Mouse (Mus musculus) kidney, postnatal 4 days (tissue): ENCODE data around the gene Dolpp1.
A peak's percentile ranks its signal among the peaks of the same experiment; 100 is the strongest.
"Not testable (repeated sequence)": the region's sequence is repeated elsewhere in the genome, so short reads cannot be mapped to it uniquely, and the experiment has no call there.

Source experiments
- DNase-seq, 2 experiments: peaks; one replicate each; pipeline ENCODE4 v3.0.0; 2021; ENCODE audit warnings: mixed read lengths in 2 of 2

Gene Dolpp1

DNA sequence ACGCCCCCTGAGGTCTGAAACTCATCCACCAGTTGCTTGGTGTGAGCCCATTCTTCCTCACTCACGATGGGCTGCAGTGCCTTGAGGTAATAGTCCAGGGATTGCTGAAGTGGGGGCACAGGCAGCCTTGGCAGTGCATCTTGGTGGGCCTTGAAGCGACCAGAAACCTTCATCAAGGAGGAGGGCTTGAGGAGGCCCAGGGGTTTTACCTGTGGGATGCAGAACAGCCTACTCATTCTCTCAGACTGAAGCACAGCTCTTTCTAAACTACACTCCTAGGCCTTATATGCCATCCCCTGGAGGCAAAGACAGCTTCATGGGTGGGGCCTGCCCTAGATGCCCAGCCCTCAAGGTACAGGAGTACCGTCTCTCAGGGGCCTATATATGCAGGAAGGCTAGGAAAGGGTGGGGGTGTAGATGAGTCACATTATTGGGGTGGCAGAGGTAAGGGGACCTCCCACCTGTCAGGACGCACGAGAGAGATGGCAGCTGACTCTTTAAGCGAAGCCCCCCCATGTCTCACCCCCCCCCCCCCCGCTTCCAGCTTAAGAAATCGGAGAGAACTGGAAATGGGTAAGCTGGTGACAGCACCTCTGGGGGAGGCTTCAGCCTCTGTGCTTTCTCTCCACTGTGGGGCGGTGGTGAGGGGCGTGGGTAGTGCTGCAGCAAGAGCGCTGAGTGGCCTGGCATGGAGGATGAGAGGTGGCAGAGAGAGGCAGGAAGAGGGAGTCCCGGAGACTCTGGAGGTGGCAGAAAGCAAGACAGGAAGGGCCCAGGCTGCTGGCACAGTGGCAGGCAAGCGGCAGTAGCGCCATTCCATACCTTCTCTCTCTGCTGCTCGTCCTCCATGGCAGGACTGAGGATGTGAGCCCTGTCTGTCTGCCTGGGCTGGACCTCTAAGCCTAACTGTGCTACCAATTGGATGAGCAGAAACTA lies 21.3 kb downstream of the Dolpp1 start:
- DNase-seq, result no peak

DNA sequence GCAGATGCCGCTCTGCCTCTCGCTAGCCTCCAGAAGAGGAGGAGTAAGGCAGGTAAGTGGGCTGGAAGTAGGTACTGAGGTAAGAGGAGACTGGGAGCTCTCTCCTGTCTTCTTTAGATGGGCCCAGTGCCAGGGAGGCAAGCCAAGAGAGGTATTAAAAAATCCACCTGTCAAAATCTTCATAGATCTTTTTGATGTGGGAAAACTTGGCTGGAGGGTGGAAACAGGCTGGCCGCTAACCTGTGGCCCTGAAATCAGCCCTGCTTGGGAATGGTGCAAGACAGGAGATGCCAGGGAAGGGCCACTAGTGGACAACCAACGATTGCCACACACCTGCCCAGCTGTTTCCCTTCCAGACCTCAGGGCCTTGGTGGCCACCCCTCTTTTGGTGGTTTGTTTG lies 22.0 kb downstream of the Dolpp1 start:
- no peak for DNase-seq

DNA sequence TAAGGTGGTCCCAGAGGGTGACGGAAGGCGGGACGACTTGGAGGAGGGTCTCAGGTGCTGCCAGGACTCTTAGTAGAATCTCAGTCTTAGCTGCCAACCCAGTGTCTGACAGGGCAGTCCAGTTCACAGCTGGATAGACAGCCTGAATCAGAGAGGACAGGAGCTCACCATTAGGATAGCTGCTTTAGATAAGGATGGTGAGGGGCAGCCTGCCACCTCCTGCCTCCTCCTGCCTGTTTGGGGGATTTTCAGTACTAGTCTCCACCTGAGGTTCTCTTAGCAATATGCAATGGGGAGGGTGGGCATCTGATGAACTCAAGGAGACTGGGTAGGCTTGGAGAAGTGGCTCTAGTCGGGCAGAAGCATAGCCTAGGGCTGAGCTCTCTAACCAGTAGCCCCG lies 22.6 kb downstream of the Dolpp1 start:
- DNase-seq, result no peak

DNA sequence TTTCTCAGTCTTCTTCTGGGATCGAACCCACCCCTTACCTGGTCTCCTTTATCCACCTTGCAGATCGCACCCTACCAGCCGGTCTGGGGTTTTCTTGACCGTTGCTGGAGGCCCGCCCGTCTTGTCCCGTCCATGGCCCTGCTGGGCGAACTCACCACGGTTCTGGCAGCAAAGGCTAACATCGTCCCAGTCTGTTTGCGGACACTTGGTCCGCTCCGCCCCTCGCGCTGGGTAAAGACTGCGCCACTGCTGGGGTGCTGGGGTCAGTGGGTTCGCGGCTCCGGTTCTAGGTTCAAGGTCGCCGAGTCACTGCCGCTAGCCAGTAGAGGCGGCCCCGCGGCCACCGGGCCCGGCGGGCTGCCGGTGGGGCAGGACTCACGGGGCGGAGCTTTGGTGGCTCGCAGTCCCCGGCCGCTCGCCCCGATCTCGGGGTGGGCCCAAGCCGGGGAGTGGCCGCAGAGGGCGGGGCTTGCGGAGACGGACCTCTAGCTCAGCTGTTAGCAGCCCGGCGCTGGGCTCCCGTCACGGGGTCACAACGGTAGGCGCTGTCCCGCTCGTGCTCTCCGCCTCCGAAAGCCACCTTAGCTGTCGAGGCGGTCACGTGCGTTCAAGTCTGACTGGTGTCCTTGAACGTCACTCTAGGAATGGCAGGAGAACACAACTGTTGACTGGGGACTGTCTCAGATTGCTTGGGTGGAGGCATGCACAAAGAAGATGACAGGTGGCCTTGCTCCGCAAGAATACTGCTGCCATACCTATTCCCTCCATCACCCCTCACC lies 23.3 kb downstream of the Dolpp1 start, which contains the start of gene Crat:
Gene Crat (minus strand): TSS at position 657 of the 779 bp plus-strand sequence.
- peak; percentile 93 to 96 for DNase-seq

DNA sequence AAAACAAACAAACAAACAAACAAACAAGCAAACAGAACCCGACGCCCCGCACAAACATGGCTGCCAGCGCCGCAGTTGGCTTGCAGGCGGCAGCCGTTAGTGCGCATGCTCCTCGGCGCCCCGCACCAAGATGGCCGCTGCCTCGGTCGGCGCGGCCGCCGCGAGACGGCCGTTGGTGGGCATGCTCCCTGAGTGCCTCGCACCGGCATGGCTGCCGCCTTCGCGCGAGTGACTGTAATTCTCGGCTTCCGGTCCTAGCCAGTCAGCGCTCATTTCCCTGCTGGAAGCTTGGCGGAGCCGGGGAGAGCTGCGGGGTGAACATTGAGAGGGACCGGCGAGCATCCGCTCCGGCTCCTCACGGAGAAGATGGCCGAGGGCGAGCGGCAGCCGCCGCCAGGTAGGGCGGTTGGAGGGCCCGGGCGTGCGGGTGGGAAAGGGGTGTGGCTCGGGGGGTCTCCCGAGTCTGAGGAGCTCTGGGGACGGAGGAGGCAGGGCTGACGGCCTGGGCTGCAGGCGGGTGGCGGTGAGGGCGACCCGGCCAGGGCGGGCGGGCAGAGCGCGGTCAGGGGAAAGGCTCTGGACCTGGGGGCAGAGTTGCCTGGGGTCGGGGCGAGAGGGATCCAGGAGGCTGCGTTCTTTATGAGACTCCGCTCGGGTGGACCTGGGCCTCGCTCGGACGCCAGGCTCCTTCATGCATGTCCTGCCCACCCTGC lies 24.0 kb downstream of the Dolpp1 start, which contains the start of gene Ptpa:
Gene Ptpa (plus strand): TSS at position 104 of the 713 bp plus-strand sequence.
- peak; percentile 96 to 98 for DNase-seq

DNA sequence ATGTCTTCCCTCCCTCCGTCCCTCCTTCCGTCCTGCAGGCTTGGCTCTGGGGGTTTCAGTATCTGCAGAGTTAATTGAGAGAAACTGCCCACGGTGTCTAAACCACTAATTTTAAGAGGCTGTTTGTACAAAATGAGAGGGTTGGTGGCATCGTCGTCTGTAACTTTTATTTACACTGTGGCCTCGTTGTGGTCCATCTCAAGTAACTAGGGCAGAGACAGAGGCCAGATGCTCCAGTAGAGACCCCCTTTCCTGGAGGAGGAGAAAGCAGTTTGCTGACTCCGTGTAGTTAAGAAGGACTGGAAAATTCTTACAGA lies 24.6 kb downstream of the Dolpp1 start:
- DNase-seq, result no peak

DNA sequence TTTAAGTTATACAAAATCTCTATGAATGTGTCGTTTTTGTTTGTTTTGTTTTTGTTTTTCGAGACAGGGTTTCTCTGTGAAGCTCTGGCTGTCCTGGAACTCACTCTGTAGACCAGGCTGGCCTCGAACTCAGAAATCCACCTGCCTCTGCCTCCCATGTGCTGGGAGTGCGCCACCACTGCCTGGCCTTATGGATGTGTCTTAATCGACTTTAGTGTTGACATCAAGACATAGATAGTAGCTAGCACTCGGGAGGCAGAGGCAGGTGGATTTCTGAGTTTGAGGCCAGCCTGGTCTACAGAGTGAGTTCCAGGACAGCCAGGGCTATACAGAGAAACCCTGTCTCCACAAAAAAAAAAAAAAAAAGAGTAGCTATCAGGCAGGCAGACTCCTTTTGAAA lies 25.1 kb downstream of the Dolpp1 start:
- DNase-seq, result not testable (repeated sequence)

DNA sequence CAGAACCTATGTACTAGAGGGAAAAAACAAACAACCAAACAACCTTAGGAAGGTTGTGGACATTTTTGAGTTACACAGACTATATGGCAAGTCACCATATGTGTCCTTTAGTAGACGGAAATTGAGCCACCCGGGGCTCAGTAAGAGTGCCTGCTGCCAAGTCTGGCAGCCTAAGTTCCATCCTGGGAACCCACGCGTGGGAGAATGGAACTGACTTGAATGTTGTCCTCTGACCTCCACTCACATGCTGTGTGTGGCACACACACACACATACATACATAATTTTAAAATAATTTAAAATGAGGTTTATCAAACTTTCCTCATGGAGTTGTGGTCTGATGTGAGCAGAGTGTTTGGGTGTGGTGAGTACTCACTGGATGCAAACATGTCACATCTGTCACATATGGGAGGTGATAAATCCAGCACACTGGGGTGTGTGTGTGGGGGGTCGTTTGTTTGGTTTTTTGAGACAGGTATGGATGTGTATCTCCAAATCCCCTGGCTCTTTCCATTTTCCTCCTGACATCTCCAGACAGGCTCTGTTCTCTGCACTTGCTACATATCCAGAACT lies 25.6 kb downstream of the Dolpp1 start:
- no peak for DNase-seq

DNA sequence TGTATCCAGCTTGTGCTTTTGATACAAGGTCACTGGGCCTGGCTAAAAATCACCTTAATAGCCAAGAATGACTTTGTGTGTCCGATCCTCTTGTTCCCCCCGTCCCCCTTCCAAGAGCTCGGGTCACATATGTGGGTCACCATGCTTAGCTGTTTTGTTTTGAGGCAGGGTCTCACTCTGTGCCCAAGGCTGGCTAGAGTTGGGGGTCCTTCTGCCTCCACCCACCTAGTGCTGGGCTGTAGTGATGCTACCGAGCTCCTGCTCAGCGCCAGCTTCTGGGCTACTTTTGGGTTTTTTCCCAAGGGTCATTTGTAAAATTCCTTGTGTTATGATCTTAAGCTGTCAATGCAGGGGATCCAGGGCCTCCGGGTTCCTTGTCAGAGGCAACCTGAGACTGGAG lies 26.2 kb downstream of the Dolpp1 start:
- no peak for DNase-seq

DNA sequence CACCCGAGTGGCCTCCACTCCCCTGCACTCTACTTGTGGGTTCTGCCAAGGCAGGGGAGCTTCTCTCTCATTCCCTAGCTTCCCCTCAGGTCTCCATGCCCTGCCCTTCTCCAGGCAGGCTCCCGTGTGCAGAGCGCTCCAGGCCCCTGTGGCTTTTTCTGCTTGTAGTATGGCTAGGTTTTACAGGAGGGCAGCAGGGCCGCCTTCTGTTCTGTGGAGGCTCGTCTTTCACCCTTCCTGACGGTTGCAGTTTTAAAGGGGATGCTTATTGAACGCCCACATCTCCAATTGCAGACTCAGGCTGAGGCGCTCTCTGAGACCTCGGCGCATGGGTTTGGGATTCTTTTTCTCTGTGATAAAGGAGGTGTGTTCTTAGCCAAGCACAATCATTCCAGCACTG lies 27.1 kb downstream of the Dolpp1 start:
- DNase-seq, result peak in 1 of 2 experiments; percentile 22

DNA sequence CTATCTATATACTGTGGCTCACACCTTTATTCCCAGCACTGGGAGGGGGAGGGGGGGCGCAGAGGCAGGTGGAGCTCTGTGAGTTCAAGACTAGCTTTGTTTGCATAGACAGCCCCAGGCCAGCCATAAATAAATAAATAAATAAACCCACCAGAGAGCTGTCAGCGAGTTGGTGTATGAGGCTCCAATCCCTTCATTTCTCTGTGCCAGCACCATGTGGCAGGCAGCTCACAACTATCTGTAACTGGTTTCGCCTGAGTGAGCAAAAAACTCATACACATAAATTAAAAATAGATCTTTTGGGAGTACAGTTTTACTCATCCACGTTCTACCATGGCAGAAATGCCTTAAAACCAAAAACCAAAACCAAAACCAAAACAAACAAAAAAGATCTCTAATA lies 29.4 kb downstream of the Dolpp1 start:
- DNase-seq, result no peak

DNA sequence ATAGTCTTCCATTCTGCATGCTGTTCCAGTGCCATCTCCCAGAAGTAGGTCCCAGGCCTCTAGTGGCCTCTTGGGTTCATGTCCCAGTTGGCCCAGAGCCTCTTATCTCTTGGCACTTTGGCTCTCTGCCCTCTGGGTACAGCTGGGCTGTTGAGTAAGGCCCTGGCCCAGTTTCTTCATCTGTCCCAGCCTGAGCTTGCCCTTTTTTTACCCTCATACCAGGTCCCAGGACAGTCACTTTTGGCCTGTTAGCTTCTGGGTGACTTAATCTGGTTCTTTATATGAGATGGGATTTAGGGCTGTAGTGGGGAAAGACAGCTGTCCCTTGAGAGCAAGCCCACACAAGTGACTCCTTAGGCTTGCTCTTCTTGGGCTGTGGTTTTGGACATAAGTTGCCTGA lies 37.1 kb downstream of the Dolpp1 start:
- no peak for DNase-seq

DNA sequence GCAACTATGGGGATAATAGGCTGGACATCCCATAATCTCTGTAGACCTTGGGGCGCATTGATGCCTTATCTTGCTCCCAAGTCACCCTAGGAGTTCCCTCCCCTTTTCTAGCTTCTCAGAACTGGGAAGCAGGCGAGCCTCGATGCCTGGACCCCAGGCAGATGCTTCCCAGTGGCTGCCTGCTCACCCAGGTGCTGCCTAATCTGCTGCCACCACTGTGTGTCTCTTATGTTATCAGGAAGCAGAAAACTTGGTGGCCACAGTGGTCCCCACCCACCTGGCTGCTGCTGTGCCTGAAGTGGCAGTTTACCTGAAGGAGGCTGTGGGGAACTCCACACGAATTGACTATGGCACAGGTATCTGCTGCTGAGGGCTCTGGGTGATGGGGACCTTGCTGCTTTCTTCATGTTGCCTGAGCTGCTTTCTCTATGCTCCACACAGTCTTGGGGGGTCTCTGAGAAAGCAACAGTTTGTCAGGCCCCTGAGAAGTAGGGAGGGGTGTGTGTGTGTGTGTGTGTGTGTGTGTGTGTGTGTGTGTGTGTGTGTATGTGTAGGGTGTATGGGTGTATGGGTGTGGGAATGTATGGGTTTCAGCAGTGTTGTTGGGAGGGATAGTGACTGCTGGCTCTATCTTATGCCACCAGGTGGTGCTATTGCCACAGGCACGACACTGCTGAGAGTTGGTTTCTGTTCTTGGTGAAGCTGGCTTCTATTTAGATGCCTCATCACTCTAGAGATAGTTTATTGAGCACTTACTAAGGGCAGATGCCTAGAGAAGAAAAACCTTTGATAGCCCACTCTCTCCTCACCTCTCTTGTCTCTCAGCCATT lies 43.5 kb downstream of the Dolpp1 start:
- peak; percentile 80 to 85 for DNase-seq

DNA sequence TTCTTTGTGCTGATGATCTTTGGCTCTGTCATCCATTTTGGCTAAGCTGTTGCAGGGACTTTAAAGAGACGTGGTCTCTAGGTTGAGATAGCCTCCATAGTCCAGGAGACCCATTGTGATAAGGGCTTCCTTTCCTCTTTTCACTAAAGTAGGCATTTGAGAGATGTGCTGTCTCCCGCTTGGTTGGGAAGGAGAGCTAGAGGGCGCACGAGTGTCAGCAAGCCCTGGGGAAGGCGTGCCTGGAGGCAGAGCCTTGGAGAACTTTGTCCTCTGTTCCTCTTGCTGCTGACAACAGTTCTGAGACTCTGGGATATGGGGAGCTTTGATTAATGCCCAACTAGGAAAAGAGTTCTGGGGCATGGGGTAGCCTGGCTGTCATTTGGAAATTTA lies 44.1 kb downstream of the Dolpp1 start:
- DNase-seq, result peak; percentile 75 to 84

DNA sequence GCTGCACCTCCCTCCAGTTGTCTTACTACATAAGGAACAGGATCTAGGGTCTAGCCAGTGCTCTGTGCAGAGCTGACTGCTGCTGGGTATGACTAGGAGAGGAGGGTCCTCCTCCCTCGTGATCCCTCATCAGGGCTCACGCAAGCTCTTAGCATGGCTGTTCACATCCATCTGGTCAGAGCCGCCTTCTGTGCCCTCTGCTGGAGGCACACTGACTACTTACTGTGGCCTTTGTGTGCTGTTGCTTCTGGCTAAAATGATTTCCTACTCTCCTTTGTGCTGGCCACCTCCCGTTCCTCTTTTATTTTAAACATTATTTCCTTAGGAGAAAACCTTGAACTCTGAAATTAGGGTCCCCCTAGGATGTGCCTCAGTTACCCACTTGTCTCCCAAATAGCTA lies 44.8 kb downstream of the Dolpp1 start:
- DNase-seq, result no peak

DNA sequence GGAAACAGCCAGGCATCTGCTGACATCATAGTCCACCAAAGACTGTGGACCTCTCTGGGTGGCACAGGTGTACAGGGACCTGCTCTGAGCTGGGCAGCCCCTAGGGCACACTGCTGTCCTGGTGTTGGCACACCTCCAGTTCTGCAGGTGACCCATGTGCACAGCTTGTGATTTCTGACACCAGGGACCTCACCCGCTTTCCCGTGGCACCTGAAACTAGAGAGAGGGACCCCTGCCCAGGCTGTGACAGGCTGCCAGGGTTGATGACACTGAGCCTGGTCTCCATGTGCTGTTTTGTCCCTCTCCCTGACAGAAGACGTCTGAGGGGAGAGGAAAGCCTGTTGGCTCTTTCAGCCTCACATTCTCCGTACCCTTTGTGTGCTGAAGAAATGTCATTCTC lies 45.7 kb downstream of the Dolpp1 start:
- DNase-seq, result no peak

DNA sequence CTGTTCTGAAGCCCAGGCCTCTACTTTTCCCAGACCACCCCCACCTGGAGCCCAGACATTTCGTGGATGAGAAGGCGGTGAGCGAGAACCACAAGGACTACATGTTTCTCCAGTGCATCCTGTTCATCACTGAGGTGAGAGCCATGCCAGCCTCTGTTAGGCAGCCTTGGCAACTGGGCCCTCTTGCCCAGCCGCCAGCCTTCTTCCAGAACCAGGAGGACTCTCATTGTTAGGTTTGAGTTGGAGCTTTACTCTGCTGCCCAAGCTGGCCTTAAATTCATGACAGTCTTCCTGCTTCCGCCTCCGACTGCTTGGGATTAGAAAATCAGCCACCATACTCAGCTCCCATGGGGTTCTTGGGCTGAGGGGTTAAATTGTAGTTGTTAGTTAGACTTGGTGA lies 47.6 kb downstream of the Dolpp1 start:
- no peak for DNase-seq

DNA sequence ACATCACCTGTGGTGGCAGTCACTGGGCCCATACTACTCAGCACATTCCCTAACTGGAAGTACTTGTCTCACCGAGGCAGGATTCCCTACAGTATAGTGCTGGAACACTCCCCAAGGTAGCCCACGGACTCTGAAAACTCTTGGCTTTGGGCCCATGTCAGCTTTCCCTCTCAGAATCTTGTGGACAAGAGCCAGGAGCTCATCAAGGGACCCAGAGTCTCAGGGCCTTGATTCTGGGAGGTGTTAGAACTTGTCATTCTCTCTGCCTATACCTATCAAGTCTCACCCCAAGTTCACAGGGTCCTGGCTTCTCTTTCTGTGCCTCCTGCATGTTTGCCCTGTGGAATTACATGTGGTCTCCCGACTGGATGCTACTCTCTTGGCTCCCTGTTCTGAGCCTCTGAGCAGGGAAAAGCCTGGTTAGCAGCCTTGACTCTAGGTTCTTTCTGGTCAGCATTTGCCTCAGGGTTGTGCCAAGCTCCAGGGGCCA lies 48.2 kb downstream of the Dolpp1 start:
- DNase-seq, result peak in 1 of 2 experiments; percentile 47

DNA sequence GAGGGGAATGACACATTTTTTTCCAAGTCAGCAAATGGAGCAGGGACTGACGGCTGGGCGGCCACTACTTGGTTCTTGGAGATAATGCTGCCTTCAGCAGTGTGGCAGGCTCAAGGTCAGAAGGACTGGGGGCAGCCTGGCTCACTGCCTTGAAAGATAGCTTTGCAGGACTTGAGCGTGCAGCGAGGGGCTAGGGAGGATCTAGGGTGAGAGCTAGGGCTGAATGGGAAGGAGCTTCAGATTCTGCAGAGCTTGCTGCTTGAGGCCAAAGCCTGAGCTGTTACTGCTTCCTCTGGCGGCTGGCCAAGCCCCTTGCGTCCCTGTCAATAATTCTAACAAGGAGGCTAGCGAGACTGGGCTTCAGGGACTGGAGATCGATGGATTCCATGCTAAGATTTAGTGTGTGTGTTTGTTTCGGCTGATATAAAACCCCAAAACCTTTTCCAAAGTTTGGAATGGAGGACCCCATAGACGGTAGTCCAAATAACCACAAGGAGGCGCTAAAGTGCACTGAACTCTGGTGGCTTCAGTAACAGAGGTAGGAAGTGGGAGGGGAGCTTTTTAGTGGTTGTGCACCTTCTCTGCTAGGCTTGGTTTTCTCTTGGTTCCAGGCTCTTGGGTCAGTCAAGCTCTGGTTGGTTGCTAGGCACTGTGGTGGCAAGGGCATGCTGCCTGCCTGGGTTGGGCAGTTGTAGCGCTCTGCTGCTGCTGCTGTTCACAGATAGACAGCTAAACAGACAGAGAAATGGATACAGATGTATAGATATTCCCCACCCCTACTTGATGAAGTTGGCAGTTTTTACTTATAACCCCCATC lies 48.9 kb downstream of the Dolpp1 start:
- DNase-seq, result peak; percentile 82 to 87
